Mouse (Mus musculus) kidney, postnatal 10 days (tissue): ENCODE data around the gene Ndufa12.

Source experiments
- DNase-seq: peaks from one replicate; pipeline ENCODE4 v3.0.0; 2021; ENCODE audit warnings: mixed read lengths

Gene Ndufa12

GRCm38 (mm10) chr10:94198482-94199405, at the start of gene Ndufa12:
Gene Ndufa12 (plus strand): TSS chr10:94198720.
- peak; percentile 97 for DNase-seq

DNA sequence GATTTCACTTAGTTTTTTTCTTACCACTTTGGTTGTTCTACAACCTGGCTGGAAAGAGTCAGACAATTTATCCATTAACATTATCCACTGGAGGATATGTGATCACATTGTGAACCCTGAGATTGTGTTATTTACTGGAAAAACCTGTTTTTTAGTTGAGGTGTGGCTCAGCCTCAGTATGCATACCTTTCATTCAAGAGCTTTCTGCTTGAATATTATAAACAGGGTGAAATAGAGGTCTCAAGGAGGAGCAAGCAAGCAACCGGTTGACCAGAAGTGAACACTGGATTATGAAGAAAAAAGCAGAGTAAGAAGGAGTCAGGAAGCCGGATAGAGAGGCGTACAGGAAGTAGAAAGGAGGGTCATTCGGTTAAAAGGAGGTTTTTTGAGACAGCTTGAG, 47.0 kb upstream of the Ndufa12 start:
- DNase-seq: no peak

DNA sequence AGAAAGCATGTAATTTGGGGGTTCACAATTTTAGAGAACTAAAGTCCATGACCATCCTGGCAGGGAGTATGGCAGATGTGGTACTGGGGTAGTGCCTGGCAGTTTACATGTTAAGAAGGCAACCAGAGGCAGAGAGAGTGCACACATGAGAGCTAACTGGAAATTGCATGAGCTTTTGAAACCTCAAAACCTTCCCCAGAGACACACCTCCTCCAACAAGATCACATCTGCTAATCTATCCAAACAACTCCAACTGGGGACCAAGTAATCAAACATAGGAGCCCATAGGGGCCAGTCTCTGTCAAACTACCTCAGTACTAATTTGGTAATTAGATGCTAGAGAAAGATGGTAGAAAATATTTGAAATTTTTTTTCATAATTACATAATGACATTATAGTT, 44.7 kb upstream of the Ndufa12 start:
- no peak for DNase-seq

DNA sequence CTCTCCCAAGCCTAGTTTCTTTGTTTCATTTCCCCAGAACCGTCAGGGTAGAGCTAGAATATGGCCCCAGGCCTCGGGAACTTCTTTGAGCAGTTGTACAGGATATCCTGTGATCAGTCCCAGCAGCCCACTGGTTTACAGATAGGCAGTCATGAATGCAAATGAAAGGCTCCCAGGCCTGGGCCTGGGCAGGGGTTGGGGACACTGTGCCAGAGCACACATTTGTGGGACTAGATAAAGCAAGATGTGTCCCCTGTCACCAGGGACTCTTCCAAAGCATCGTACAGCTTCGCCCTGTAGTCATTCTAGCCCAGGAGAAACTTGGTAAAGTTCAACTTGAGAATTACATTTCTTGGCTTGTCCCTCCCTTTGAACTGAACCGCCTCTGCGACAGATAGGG, 39.6 kb upstream of the Ndufa12 start:
- DNase-seq: no peak

GRCm38 (mm10) chr10:94159406-94159805, 39.1 kb upstream of the Ndufa12 start:
- DNase-seq: no peak

DNA sequence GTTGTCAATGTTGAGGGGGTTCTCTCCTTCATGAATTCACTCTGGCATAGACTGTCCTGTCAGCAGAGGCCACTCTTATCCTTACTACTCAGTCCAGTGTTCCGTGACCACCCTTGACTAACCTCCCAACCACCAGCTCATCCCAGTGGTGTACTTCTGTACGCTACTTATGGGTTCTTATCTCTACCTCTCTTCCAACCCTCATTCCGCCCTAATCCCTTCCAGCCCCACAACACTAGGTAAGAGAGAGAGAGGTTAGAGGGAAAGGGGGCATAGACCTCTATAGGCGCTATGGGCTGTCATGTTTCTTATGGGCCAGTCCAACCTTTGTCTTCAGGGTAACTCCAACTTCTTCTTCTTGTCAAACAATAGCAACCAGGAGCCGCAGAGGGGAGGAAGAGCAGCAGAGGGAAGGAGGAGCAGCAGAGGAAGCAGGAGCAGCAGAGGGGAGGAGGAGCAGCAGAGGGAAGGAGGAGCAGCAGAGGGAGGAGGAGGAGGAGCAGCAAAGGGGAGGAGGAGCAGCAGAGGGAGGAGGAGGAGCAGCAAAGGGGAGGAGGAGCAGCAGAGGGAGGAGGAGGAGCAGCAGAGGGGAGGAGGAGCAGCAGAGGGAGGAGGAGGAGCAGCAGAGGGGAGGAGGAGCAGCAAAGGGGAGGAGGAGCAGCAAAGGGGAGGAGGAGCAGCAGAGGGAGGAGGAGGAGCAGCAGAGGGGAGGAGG, 37.3 kb upstream of the Ndufa12 start:
- DNase-seq: no peak

GRCm38 (mm10) chr10:94162031-94162430, 36.5 kb upstream of the Ndufa12 start:
- DNase-seq: no peak

DNA sequence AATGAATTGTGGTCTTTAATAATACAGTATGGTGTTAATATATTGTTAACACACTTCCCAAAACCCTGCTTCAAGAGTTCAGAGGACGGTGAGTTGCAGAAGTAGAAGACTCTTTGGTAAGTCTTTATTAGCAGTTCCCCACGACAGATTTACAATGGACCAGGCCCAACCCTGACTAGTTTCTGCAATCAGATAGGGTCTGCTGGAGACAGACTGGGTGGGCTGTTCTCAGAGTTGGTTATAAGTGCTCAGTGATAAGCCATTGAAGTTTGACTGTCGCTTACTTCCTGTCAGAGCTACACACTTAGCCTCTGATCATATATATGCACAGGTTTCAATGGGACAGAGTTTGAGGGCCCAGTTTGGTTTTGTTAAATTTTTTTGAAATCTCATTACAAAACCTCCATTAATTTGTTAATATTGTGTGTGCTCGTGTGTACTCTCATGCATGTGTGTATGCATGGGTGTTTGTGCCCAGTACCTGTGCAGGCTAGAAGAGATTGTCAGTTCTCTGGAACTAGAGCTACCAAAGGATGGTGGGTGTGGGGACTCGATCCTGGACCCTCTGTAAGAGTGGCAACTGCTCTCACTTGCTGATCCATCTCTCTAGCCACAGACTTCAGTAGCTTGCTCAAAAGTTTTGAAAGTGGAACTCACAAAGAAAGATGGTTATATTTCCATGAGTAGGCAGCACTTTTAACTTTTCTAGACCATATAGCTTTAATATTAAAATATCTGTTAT, 34.2 kb upstream of the Ndufa12 start:
- no peak for DNase-seq

DNA sequence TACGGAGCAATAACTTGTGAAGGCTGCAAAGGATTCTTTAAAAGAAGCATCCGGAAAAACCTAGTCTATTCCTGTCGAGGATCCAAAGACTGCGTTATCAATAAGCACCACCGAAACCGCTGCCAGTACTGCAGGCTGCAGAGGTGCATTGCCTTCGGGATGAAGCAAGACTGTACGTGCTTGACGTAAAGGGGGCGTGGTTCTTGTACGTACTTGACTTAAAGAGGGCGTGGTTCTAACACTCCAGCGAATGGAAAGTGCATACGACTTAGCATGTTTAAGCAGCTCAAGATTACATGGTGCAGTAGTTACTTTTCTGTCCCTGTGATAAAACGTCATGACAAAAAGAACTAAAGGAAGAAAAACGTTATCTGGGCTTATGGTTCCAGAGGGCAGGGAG, 33.1 kb upstream of the Ndufa12 start:
- DNase-seq: no peak

- no peak for DNase-seq
Observed at GRCm38 (mm10) chr10:94167051-94167750, 31.3 kb upstream of the Ndufa12 start.

DNA sequence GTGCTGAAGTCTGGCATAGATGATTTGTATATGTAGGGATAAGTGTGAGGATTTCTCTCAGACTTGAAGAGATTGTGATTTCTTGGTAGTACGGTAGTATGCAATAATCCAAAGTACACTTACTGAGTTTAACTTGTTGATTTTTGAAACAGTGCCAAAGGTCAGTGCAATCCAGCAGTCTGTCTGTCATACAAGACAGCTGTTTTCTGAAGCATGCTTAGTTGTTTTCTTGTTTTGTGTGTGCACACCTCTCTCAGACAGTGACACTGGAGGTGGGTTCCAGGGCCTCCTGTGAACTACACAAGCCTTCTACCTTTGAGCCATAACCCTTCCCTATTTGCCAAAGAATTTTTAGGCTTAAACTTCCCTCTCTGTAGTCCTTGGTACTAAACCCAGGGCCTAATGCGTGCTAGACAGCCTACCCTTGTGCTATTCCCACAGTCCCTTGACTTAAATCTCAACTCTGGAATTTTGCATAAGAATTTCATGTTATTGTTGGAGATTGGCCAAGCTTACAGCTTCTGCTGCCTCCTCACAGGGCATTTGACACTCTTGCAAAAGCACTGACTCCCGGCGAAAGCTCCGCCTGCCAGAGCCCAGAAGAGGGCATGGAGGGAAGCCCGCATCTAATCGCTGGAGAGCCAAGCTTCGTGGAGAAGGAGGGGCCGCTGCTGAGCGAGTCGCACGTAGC, 26.9 kb upstream of the Ndufa12 start:
- peak; percentile 34 for DNase-seq

DNA sequence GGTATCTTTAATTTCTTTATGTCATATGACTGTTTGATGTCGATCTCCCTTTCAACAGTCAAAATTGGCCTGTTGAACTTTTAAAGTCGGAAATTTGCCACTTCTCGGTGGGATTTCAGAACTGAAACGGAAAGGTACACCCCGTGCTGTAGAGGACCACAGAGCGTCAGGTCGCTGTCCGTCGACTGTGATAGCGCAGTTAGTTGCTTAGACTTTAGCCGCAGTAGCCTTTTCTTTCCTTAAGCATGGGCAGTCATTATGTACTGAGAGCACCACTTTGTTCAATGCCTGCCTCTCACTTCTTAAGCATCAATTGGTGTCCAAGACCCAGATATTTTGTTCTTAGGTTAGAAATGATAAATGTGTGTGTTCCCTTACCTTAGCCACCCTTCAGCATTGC, 26.4 kb upstream of the Ndufa12 start:
- no peak for DNase-seq

DNA sequence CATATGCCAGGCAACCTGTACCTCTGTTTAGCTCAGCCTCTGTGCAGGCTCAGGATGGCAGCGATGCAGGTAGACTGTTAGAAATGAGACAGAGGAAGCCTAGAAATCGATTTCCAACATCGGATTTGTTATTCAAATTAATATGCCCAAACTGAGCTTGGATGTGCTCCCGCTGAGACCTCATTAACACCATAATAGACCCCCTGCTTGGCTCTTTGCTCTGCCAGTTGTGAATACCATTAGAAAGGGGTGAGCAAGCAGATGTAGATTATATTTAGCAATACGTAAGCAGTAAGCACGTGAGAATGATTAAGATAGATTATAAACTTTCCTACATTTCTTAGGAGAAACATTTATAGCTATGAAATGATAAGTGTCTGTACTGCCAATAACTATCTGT, 25.8 kb upstream of the Ndufa12 start:
- DNase-seq: no peak

GRCm38 (mm10) chr10:94174652-94175051, 23.9 kb upstream of the Ndufa12 start:
- no peak for DNase-seq

GRCm38 (mm10) chr10:94183199-94183598, 15.3 kb upstream of the Ndufa12 start:
- DNase-seq: no peak

- no peak for DNase-seq
Observed at GRCm38 (mm10) chr10:94204973-94205372, 6.5 kb downstream of the Ndufa12 start.

GRCm38 (mm10) chr10:94210718-94211618, 12.4 kb downstream of the Ndufa12 start:
- no peak for DNase-seq

DNA sequence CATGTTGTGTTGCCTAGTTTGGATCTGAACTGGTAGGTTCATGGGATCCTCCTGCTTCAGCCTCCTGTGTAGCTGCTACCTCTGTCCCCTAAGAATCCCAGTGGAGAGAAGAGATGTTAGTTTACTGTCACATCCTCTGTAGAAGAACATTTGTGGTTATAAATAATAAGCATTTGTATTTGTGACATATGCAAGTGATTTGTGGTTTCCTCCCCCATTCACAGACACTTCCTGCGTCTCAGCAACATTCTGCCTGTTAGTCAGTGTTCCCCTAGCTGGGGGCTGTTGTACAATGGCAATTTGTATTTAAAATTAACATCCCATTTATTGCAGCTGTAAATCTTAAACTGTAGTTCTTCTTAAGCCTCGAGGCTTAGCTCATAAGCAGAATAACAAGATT, 13.2 kb downstream of the Ndufa12 start:
- DNase-seq: peak; percentile 30

GRCm38 (mm10) chr10:94225026-94225750, 26.7 kb downstream of the Ndufa12 start:
- DNase-seq: no peak
